Mouse (Mus musculus) thymus, postnatal 14 days (tissue): ENCODE measurements around the gene Zfp53.
"Not testable (repeated sequence)": the region's sequence is repeated elsewhere in the genome, so short reads cannot be mapped to it uniquely, and the experiment has no call there.

Source experiments
- DNase-seq: peaks from one replicate; pipeline ENCODE4 v3.0.0; 2021

The Zfp53 gene

GRCm38 (mm10) chr17:21488760-21489499 lies at the start of gene Zfp53:
Zfp53 (plus strand) TSS chr17:21488998.
- peak; percentile 88 for DNase-seq

GRCm38 (mm10) chr17:21449669-21450068 lies 39.1 kb upstream of the Zfp53 start:
- peak; percentile 82 for DNase-seq

GRCm38 (mm10) chr17:21450138-21450704 lies 38.6 kb upstream of the Zfp53 start, which contains the start of gene Zfp51:
Zfp51 (plus strand) TSS chr17:21450374.
- DNase-seq, result peak; percentile 94

- DNase-seq, result no peak
Observed at GRCm38 (mm10) chr17:21463550-21463949, 25.2 kb upstream of the Zfp53 start.

- no peak for DNase-seq
Observed at GRCm38 (mm10) chr17:21472032-21472652, 16.7 kb upstream of the Zfp53 start.

- DNase-seq, result no peak
Observed at GRCm38 (mm10) chr17:21472653-21473307, 16.0 kb upstream of the Zfp53 start.

GRCm38 (mm10) chr17:21473362-21474190 lies 15.2 kb upstream of the Zfp53 start:
- no peak for DNase-seq

- peak; percentile 30 for DNase-seq
Observed at GRCm38 (mm10) chr17:21474729-21475128, 14.1 kb upstream of the Zfp53 start.

GRCm38 (mm10) chr17:21475290-21475689 lies 13.5 kb upstream of the Zfp53 start:
- DNase-seq, result not testable (repeated sequence)

- DNase-seq, result not testable (repeated sequence)
Observed at GRCm38 (mm10) chr17:21476351-21476750, 12.4 kb upstream of the Zfp53 start.

- not testable (repeated sequence) for DNase-seq
Observed at GRCm38 (mm10) chr17:21478103-21478777, 10.6 kb upstream of the Zfp53 start.

- DNase-seq, result no peak
Observed at GRCm38 (mm10) chr17:21489500-21490001, 753 bp downstream of the Zfp53 start.

GRCm38 (mm10) chr17:21501365-21501764 lies 12.6 kb downstream of the Zfp53 start:
- no peak for DNase-seq

GRCm38 (mm10) chr17:21504524-21504923 lies 15.7 kb downstream of the Zfp53 start:
- no peak for DNase-seq

GRCm38 (mm10) chr17:21506258-21506657 lies 17.5 kb downstream of the Zfp53 start:
- no peak for DNase-seq

- DNase-seq, result no peak
Observed at GRCm38 (mm10) chr17:21509756-21510155, 21.0 kb downstream of the Zfp53 start.

GRCm38 (mm10) chr17:21515403-21516105 lies 26.8 kb downstream of the Zfp53 start:
- DNase-seq, result peak; percentile 70

- DNase-seq, result peak; percentile 61
Observed at GRCm38 (mm10) chr17:21516201-21517129, 27.7 kb downstream of the Zfp53 start.

- no peak for DNase-seq
Observed at GRCm38 (mm10) chr17:21517130-21517671, 28.4 kb downstream of the Zfp53 start.

GRCm38 (mm10) chr17:21526270-21526669 lies 37.5 kb downstream of the Zfp53 start:
- DNase-seq, result no peak
